Mouse (Mus musculus) heart, postnatal 14 days (tissue): ENCODE results near the gene Tbcel. TPM values are rescaled to one million over a fixed set of nuclear protein-coding genes. Genes with fewer than 3 reads are reported as not detected.

Experiments used
- DNase-seq, 2 experiments: peaks; one replicate each; pipeline ENCODE4 v3.0.0; 2021 to 2022
- intact Hi-C: fragments of 180-260 bp; cut with DNase I; formaldehyde crosslinking; loops from one replicate; pipeline ENCODE4 v1.15.1; 2025
- microRNA-seq, 2 experiments: library from miRNA; unstranded; fragments of <30 nt; microRNA quantifications; one replicate each; pipeline ENCODE4 v1.2.0; 2021 to 2022
- total RNA-seq, 2 experiments: library from RNA; stranded (reverse); gene quantifications; 2 replicates each; pipeline ENCODE4 v1.2.3; 2021

Tbcel gene
- total RNA-seq, 2 experiments from 2014 or later = 22.8 to 25.4 TPM

- intact Hi-C loops = no loop called here
- DNase-seq = peak in 1 of 2 experiments; percentile 10
Observed at GRCm38 (mm10) chr9:42396141-42396540, 111.5 kb downstream of the Tbcel start.

- intact Hi-C loops = no loop called here
- DNase-seq = no peak
Observed at GRCm38 (mm10) chr9:42394903-42395302, 112.7 kb downstream of the Tbcel start.

GRCm38 (mm10) chr9:42394321-42394720, 113.3 kb downstream of the Tbcel start:
- intact Hi-C loops = no loop called here
- no peak for DNase-seq

- DNase-seq = peak in 1 of 2 experiments; percentile 24
- intact Hi-C loops = no loop called here
Observed at GRCm38 (mm10) chr9:42392927-42393326, 114.7 kb downstream of the Tbcel start.

- intact Hi-C loops = loop anchor here (2.0 to 5.0 kb wide), 2 partner anchors 214 to 556 kb away; partner anchors contain the start of gene Grik4
- no peak for DNase-seq
Observed at GRCm38 (mm10) chr9:42388490-42388889, 119.1 kb downstream of the Tbcel start.

- intact Hi-C loops = loop anchor here (5.0 kb wide), 1 partner anchor 215 kb away; no protein-coding TSS in a partner anchor
- DNase-seq = no peak
Observed at GRCm38 (mm10) chr9:42387038-42387437, 120.6 kb downstream of the Tbcel start.

GRCm38 (mm10) chr9:42385656-42386055, 122.0 kb downstream of the Tbcel start:
- no peak for DNase-seq
- intact Hi-C loops = loop anchor here (5.0 kb wide), 1 partner anchor 217 kb away; no protein-coding TSS in a partner anchor

GRCm38 (mm10) chr9:42382628-42383347, 124.8 kb downstream of the Tbcel start:
- intact Hi-C loops = no loop called here
- no peak for DNase-seq

GRCm38 (mm10) chr9:42382063-42382462, 125.5 kb downstream of the Tbcel start:
- intact Hi-C loops = no loop called here
- no peak for DNase-seq

GRCm38 (mm10) chr9:42378071-42378470, 129.5 kb downstream of the Tbcel start:
- intact Hi-C loops = no loop called here
- DNase-seq = no peak

- intact Hi-C loops = no loop called here
- no peak for DNase-seq
Observed at GRCm38 (mm10) chr9:42377656-42378055, 130.0 kb downstream of the Tbcel start.

GRCm38 (mm10) chr9:42371670-42372368, 135.8 kb downstream of the Tbcel start:
- no peak for DNase-seq
- intact Hi-C loops = no loop called here

Small RNA genes lying within 50 kb of the gene (microRNA-seq; reads per million reads assigned to microRNA genes)
- gene Gm44311 = 0 reads per million in 2 experiments

Other genes starting within 250 kb of the Tbcel start
- 10 to 100 TPM; 12.0 TPM for gene Sc5d, start 243.6 kb downstream of the Tbcel start, total RNA-seq
- under 1 TPM; 0.07 to 0.10 TPM for gene Tecta, start 107.9 kb downstream of the Tbcel start, total RNA-seq